Mouse (Mus musculus) limb, embryonic 15.5 days (tissue): ENCODE data around the gene Sh3bp4. TPM values are rescaled to one million over a fixed set of nuclear protein-coding genes. Genes with fewer than 3 reads are reported as not detected.

Experiments
- ATAC-seq: fragments of 200-750 bp; cut with Nextera tagmentation; 2 replicates; pipeline ENCODE4 v1.8.0; 2017; ENCODE audit warnings: low read depth, moderate TSS enrichment; ENCODE audit not compliant: insufficient number of reproducible peaks, low FRiP score, low TSS enrichment
- H3K27ac ChIP-seq: fragments of 300-500 bp; sonication (generic); 2 replicates; pipeline ENCODE4 v1.5.1; 2015; ENCODE audit warnings: moderate library complexity, mild to moderate bottlenecking, inconsistent platforms
- H3K27me3 ChIP-seq: fragments of 300-500 bp; sonication (generic); 2 replicates; pipeline ENCODE4 v1.6.1; 2015; ENCODE audit warnings: inconsistent platforms
- H3K36me3 ChIP-seq: fragments of 300-500 bp; sonication (generic); 2 replicates; pipeline ENCODE4 v1.6.1; 2015; ENCODE audit warnings: inconsistent platforms
- H3K4me1 ChIP-seq: fragments of 300-500 bp; sonication (generic); 2 replicates; pipeline ENCODE4 v1.6.1; 2015; ENCODE audit warnings: inconsistent platforms
- H3K4me2 ChIP-seq: fragments of 300-500 bp; sonication (generic); 2 replicates; pipeline ENCODE4 v1.6.1; 2015; ENCODE audit warnings: mild to moderate bottlenecking, inconsistent platforms
- H3K4me3 ChIP-seq: fragments of 300-500 bp; sonication (generic); 2 replicates; pipeline ENCODE4 v1.5.1; 2015; ENCODE audit warnings: mild to moderate bottlenecking, inconsistent platforms
- H3K9ac ChIP-seq: fragments of 300-500 bp; sonication (generic); 2 replicates; pipeline ENCODE4 v1.6.1; 2015; ENCODE audit warnings: inconsistent platforms
- H3K9me3 ChIP-seq: fragments of 300-500 bp; sonication (generic); 2 replicates; pipeline ENCODE4 v1.6.1; 2016; ENCODE audit warnings: inconsistent platforms
- WGBS: fragments of 180-500 bp; shearing (Covaris S2); methylation state at CpG from one replicate; pipeline ENCODE4 v1.1.7; 2015; 5-methylcytosine and 5-hydroxymethylcytosine counted together
- polyA plus RNA-seq: library from polyadenylated mRNA; unstranded; fragments of >200 nt; fragmentation: Nextera tagmentation; extraction: Ambion mirVana; gene quantifications from 2 replicates; pipeline ENCODE4 v1.2.1, GENCODE M21; 2015

The Sh3bp4 gene
- polyA plus RNA-seq, 1 experiment from 2014 or later, result 21.6 TPM

DNA sequence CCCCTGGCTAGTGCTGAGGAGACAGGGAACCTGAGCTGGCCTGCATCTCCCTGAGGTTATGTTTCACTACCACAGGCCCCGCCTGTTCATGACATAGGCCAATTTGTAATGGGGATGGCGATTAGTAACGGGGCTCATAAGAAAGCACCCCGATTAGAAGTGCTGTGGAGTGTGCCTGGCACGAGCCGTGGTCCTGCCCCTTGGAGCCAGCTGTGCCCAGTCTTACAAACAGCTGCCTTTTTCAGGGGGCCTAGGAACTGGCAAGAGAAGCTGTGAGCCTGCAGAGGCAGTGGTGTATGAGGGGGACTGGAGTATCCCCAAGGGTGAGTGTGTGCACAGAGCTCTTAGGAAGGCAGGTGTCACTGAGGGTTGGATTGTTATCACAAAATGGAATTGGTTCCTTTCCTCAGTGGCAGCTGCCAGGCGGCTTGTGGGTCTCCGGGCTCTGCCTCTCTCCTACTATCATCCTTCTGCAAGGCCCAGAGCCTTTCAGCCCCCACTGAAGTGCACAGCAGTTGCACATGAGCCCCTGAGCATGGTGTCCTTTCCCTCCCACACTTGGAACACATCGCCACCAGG, 16.4 kb downstream of the Sh3bp4 start:
- H3K4me2 ChIP-seq, result no peak overlapping the region
- H3K27me3 ChIP-seq, result no peaks in the 10 kb centered on the region
- H3K4me1 ChIP-seq, result peaks cover 53% of the 10 kb centered on the region
- H3K27ac ChIP-seq, result no peak overlapping the region
- 0 out of 2 replicates have a peak, but pooled peaks cover 2% of the 10 kb centered on the region for H3K36me3 ChIP-seq
- no peak overlapping the region for H3K4me3 ChIP-seq
- no peaks in the 10 kb centered on the region for H3K9me3 ChIP-seq
- 0 out of 2 replicates have a peak, but pooled peaks have one; percentile 9 for ATAC-seq
- WGBS, result 62% methylated on average over 9 of the region's 9 CpGs
- H3K9ac ChIP-seq, result no peak overlapping the region

- Histone ChIP-seq H3K4me2 (no peak overlapping the region), H3K9ac (no peak overlapping the region), H3K4me1 (peaks cover 60% of the 10 kb centered on the region), H3K9me3 (no peaks in the 10 kb centered on the region), H3K27me3 (no peaks in the 10 kb centered on the region), H3K27ac (no peak overlapping the region), H3K36me3 (0 out of 2 replicates have a peak, but pooled peaks cover 2% of the 10 kb centered on the region), H3K4me3 (no peak overlapping the region)
- ATAC-seq, result no peak
- 27% methylated on average over 10 of the region's 10 CpGs for WGBS
Observed at GRCm38 (mm10) chr1:89088144-89088543, 17.9 kb downstream of the Sh3bp4 start.

- H3K27me3 ChIP-seq, result no peaks in the 10 kb centered on the region
- no peaks in the 10 kb centered on the region for H3K9me3 ChIP-seq
- H3K4me2 ChIP-seq, result no peak overlapping the region
- peaks cover 67% of the 10 kb centered on the region for H3K4me1 ChIP-seq
- no peak overlapping the region for H3K9ac ChIP-seq
- 0 out of 2 replicates have a peak, but pooled peaks cover under 1% of the 10 kb centered on the region for H3K36me3 ChIP-seq
- no peak for ATAC-seq
- H3K4me3 ChIP-seq, result no peak overlapping the region
- no peak overlapping the region for H3K27ac ChIP-seq
- WGBS, result 60% methylated on average over 3 of the region's 3 CpGs
Observed at GRCm38 (mm10) chr1:89088748-89089288, 18.6 kb downstream of the Sh3bp4 start.

GRCm38 (mm10) chr1:89089821-89090600, 19.8 kb downstream of the Sh3bp4 start:
- 78% methylated on average over 21 of the region's 21 CpGs for WGBS
- H3K4me1 ChIP-seq, result peaks cover 71% of the 10 kb centered on the region
- no peak for ATAC-seq
- no peaks in the 10 kb centered on the region for H3K9me3 ChIP-seq
- no peak overlapping the region for H3K4me2 ChIP-seq
- no peaks in the 10 kb centered on the region for H3K27me3 ChIP-seq
- H3K36me3 ChIP-seq, result no peaks in the 10 kb centered on the region
- H3K27ac ChIP-seq, result no peak overlapping the region
- no peak overlapping the region for H3K4me3 ChIP-seq
- H3K9ac ChIP-seq, result no peak overlapping the region

GRCm38 (mm10) chr1:89090676-89091075, 20.5 kb downstream of the Sh3bp4 start:
- 80% methylated on average over 8 of the region's 8 CpGs for WGBS
- H3K27me3 ChIP-seq, result no peaks in the 10 kb centered on the region
- H3K9me3 ChIP-seq, result no peaks in the 10 kb centered on the region
- no peak overlapping the region for H3K9ac ChIP-seq
- peaks cover 77% of the 10 kb centered on the region for H3K4me1 ChIP-seq
- no peak for ATAC-seq
- no peak overlapping the region for H3K27ac ChIP-seq
- H3K36me3 ChIP-seq, result no peaks in the 10 kb centered on the region
- no peak overlapping the region for H3K4me3 ChIP-seq
- no peak overlapping the region for H3K4me2 ChIP-seq

- H3K4me2 ChIP-seq, result peak overlapping the region; percentile 35
- H3K9ac ChIP-seq, result no peak overlapping the region
- no peak for ATAC-seq
- peak overlapping the region; percentile 79 for H3K27ac ChIP-seq
- peaks cover 72% of the 10 kb centered on the region for H3K4me1 ChIP-seq
- no peaks in the 10 kb centered on the region for H3K9me3 ChIP-seq
- H3K36me3 ChIP-seq, result no peaks in the 10 kb centered on the region
- WGBS, result 34% methylated on average over 5 of the region's 5 CpGs
- no peaks in the 10 kb centered on the region; the same call in 1 of the 2 replicates for H3K27me3 ChIP-seq
- H3K4me3 ChIP-seq, result no peak overlapping the region
Observed at GRCm38 (mm10) chr1:89092019-89092418, 21.8 kb downstream of the Sh3bp4 start.

DNA sequence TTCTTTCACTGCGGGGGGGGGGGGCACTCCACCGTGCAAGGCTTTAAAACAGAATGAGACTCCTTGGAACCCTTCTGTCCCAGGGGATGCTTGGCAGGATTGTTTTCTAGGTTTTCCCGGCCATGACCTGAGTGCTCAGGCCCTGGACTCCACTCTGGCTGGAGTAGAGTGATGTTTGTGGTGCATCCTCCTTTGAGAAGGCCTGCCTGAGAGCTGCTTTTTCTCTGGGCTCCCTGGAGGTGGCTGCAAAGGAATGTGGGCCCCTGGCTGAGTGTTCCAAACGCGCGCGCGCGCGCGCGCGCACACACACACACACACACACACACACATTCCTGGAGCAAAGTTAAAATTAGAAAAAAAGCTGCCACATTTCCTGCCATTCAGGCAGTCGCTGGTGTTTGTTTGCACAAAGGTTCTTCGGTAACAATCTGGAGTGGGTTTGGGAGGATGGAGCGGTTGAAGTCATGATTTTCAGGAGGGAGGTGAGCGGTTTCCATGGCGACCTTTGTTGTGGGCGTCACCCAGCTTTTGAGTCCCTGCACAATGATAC, 22.3 kb downstream of the Sh3bp4 start:
- H3K9ac ChIP-seq, result no peak overlapping the region
- peak overlapping the region; percentile 35 for H3K4me2 ChIP-seq
- peak overlapping the region; percentile 79 for H3K27ac ChIP-seq
- H3K9me3 ChIP-seq, result no peaks in the 10 kb centered on the region
- WGBS, result 9% methylated on average over 19 of the region's 19 CpGs
- H3K4me3 ChIP-seq, result peak overlapping the region; percentile 19; the same call in 1 of the 2 replicates
- peak; percentile 54; the same call in 1 of the 2 replicates for ATAC-seq
- no peaks in the 10 kb centered on the region for H3K36me3 ChIP-seq
- H3K4me1 ChIP-seq, result peaks cover 67% of the 10 kb centered on the region
- H3K27me3 ChIP-seq, result no peaks in the 10 kb centered on the region; the same call in 1 of the 2 replicates

- no peak overlapping the region for H3K27ac ChIP-seq
- no peaks in the 10 kb centered on the region; the same call in 1 of the 2 replicates for H3K27me3 ChIP-seq
- H3K9ac ChIP-seq, result no peak overlapping the region
- H3K4me3 ChIP-seq, result no peak overlapping the region
- ATAC-seq, result no peak
- 65% methylated on average over 5 of the region's 5 CpGs for WGBS
- H3K9me3 ChIP-seq, result no peaks in the 10 kb centered on the region
- no peak overlapping the region for H3K4me2 ChIP-seq
- no peaks in the 10 kb centered on the region for H3K36me3 ChIP-seq
- H3K4me1 ChIP-seq, result peaks cover 56% of the 10 kb centered on the region
Observed at GRCm38 (mm10) chr1:89093696-89094095, 23.5 kb downstream of the Sh3bp4 start.

DNA sequence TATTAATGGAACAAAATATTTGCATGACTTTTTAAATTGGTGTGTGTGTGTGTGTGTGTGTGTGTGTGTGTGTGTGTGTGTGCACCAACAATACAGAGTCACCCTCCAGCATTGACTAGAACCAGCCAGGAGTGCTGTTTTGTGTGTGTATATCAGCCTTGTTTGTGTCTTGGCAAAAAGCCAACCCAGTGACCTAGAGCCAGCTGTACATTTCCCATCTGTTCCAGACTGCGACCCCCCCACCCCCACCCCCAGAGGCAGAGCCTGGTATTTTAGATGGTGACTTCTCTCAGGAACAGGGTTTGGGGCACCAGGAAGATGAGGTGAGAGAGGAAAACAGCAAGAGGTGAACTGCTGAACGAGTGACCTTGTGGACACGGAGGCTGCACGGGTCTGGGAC, 24.2 kb downstream of the Sh3bp4 start:
- H3K4me1 ChIP-seq, result peaks cover 49% of the 10 kb centered on the region
- H3K4me3 ChIP-seq, result no peak overlapping the region
- H3K27ac ChIP-seq, result no peak overlapping the region
- H3K4me2 ChIP-seq, result no peak overlapping the region
- ATAC-seq, result no peak
- no peak overlapping the region for H3K9ac ChIP-seq
- no peaks in the 10 kb centered on the region; the same call in 1 of the 2 replicates for H3K27me3 ChIP-seq
- H3K9me3 ChIP-seq, result no peaks in the 10 kb centered on the region
- no peaks in the 10 kb centered on the region for H3K36me3 ChIP-seq
- 37% methylated on average over 4 of the region's 4 CpGs for WGBS

DNA sequence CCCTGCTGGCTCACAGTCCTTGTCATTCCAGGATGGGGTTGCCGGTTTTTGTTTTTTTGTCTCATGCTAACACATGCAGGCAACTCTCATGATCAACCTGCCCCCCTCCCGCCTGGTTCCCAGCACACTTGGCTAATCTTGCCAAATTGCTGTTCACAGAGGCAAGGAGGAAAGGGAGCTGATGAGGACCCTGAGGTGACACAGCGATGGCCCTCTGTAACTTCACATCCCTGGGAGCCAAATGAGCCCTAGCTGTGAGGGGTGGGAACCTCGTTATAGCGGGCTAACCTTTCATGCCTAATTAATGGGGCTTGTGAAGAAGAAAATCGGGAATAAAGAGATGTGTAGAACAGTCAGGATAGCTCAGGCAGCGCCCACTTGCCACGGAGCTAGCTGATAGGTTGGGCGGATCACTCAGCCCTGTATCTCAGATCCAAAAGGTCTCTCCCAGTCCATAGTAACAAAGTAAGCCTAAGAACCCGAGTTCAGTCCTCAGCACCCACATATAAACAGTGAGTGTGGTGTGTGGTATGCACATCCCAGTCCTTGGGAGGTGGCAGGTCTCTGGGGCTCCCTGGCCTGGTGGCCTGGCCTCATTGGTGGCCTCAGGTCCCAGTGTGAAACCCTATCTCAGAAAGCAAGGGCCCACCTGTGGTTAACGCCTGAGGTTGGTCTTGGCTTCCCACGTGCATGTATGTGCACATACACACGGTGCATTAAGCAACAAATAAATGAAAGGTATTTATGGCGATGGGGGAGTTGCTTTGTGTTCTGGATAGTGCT, 25.6 kb downstream of the Sh3bp4 start:
- H3K4me2 ChIP-seq, result no peak overlapping the region
- H3K27ac ChIP-seq, result no peak overlapping the region
- no peak overlapping the region for H3K9ac ChIP-seq
- 33% methylated on average over 14 of the region's 14 CpGs for WGBS
- ATAC-seq, result no peak
- no peak overlapping the region for H3K4me3 ChIP-seq
- H3K27me3 ChIP-seq, result no peaks in the 10 kb centered on the region; the same call in 1 of the 2 replicates
- peaks cover 40% of the 10 kb centered on the region for H3K4me1 ChIP-seq
- no peaks in the 10 kb centered on the region for H3K36me3 ChIP-seq
- no peaks in the 10 kb centered on the region for H3K9me3 ChIP-seq

GRCm38 (mm10) chr1:89102231-89103003, 32.2 kb downstream of the Sh3bp4 start:
- 55% methylated on average over 15 of the region's 15 CpGs for WGBS
- Histone ChIP-seq H3K36me3 (no peaks in the 10 kb centered on the region), H3K4me3 (no peak overlapping the region), H3K4me1 (peaks cover 48% of the 10 kb centered on the region), H3K9me3 (no peaks in the 10 kb centered on the region), H3K27ac (0 out of 2 replicates have a peak overlapping the region, but pooled peaks have one; percentile 18), H3K9ac (no peak overlapping the region), H3K27me3 (no peaks in the 10 kb centered on the region), H3K4me2 (no peak overlapping the region)
- ATAC-seq, result no peak; the same call in 1 of the 2 replicates
